Mouse (Mus musculus) cerebellum, postnatal 14 days (tissue): Measurements from ENCODE around the gene Fryl.

Experiments
- DNase-seq, 2 experiments: peaks; one replicate each; pipeline ENCODE4 v3.0.0; 2021; ENCODE audit warnings: mixed read lengths in 2 of 2

Gene Fryl

GRCm38 (mm10) chr5:73156226-73156926, 100.0 kb downstream of the Fryl start:
- no peak for DNase-seq

- no peak for DNase-seq
Observed at GRCm38 (mm10) chr5:73153802-73154465, 102.5 kb downstream of the Fryl start.

GRCm38 (mm10) chr5:73152206-73152605, 104.2 kb downstream of the Fryl start:
- no peak for DNase-seq

- peak; percentile 62 to 70 for DNase-seq
Observed at GRCm38 (mm10) chr5:73150877-73151445, 105.5 kb downstream of the Fryl start.

- no peak for DNase-seq
Observed at GRCm38 (mm10) chr5:73144987-73145386, 111.4 kb downstream of the Fryl start.

GRCm38 (mm10) chr5:73141712-73142111, 114.7 kb downstream of the Fryl start:
- no peak for DNase-seq

GRCm38 (mm10) chr5:73141161-73141560, 115.3 kb downstream of the Fryl start:
- DNase-seq = no peak

GRCm38 (mm10) chr5:73137561-73137960, 118.9 kb downstream of the Fryl start:
- no peak for DNase-seq

- no peak for DNase-seq
Observed at GRCm38 (mm10) chr5:73135959-73136358, 120.5 kb downstream of the Fryl start.

- no peak for DNase-seq
Observed at GRCm38 (mm10) chr5:73135131-73135530, 121.3 kb downstream of the Fryl start.

GRCm38 (mm10) chr5:73133833-73134185, 122.6 kb downstream of the Fryl start:
- DNase-seq = peak; percentile 66 to 70

GRCm38 (mm10) chr5:73132998-73133832, 123.2 kb downstream of the Fryl start:
- no peak for DNase-seq

GRCm38 (mm10) chr5:73130984-73131383, 125.4 kb downstream of the Fryl start:
- peak; percentile 16 to 45 for DNase-seq

GRCm38 (mm10) chr5:73129871-73130270, 126.5 kb downstream of the Fryl start:
- peak; percentile 37 to 40 for DNase-seq

- DNase-seq = no peak
Observed at GRCm38 (mm10) chr5:73119969-73120725, 136.3 kb downstream of the Fryl start.

- no peak for DNase-seq
Observed at GRCm38 (mm10) chr5:73119524-73119923, 136.9 kb downstream of the Fryl start.

GRCm38 (mm10) chr5:73118786-73119185, 137.6 kb downstream of the Fryl start:
- no peak for DNase-seq

GRCm38 (mm10) chr5:73114878-73115277, 141.5 kb downstream of the Fryl start:
- DNase-seq = no peak

- no peak for DNase-seq
Observed at GRCm38 (mm10) chr5:73112331-73112730, 144.1 kb downstream of the Fryl start.

- DNase-seq = no peak
Observed at GRCm38 (mm10) chr5:73103657-73104056, 152.8 kb downstream of the Fryl start.

GRCm38 (mm10) chr5:73102342-73102989, 154.0 kb downstream of the Fryl start:
- DNase-seq = no peak

GRCm38 (mm10) chr5:73092236-73092635, 164.2 kb downstream of the Fryl start:
- no peak for DNase-seq
